Mouse (Mus musculus): Measurements from ENCODE around the gene Tmem198.
A peak's percentile ranks its signal among the peaks of the same experiment; 100 is the strongest.

Tmem198 gene

GRCm38 (mm10) chr1:75478916-75479634 is at the start of gene Tmem198, which contains the start of gene Chpf:
Gene Tmem198, plus strand, starts transcription at chr1:75479532.
Gene Chpf, minus strand, starts transcription at chr1:75479307.
- peak; percentile 98 for DNase-seq (ENCODE audit: low spot score in 2 of 2)

- peak; percentile 75 to 89 for DNase-seq (ENCODE audit: low spot score in 2 of 2)
Observed at GRCm38 (mm10) chr1:75435475-75436328, 43.6 kb upstream of the Tmem198 start, which contains the start of gene Gmppa. Gene Gmppa, plus strand, starts transcription at chr1:75435930.

- DNase-seq (ENCODE audit: low spot score in 2 of 2): no peak
Observed at GRCm38 (mm10) chr1:75438782-75439181, 40.5 kb upstream of the Tmem198 start.

GRCm38 (mm10) chr1:75440661-75441060 is 38.7 kb upstream of the Tmem198 start:
- DNase-seq (ENCODE audit: low spot score in 2 of 2): no peak

GRCm38 (mm10) chr1:75441471-75441996 is 37.8 kb upstream of the Tmem198 start:
- DNase-seq (ENCODE audit: low spot score in 2 of 2): no peak

- DNase-seq (ENCODE audit: low spot score in 2 of 2): no peak
Observed at GRCm38 (mm10) chr1:75442171-75442570, 37.2 kb upstream of the Tmem198 start.

- DNase-seq (ENCODE audit: low spot score in 2 of 2): no peak
Observed at GRCm38 (mm10) chr1:75442811-75443210, 36.5 kb upstream of the Tmem198 start.

GRCm38 (mm10) chr1:75443247-75444024 is 35.9 kb upstream of the Tmem198 start:
- DNase-seq (ENCODE audit: low spot score in 2 of 2): no peak

- DNase-seq (ENCODE audit: low spot score in 2 of 2): no peak
Observed at GRCm38 (mm10) chr1:75444208-75444607, 35.1 kb upstream of the Tmem198 start.

- DNase-seq (ENCODE audit: low spot score in 2 of 2): peak in 1 of 2 experiments; percentile 64
Observed at GRCm38 (mm10) chr1:75445141-75445701, 34.1 kb upstream of the Tmem198 start.

GRCm38 (mm10) chr1:75445751-75446611 is 33.4 kb upstream of the Tmem198 start:
- DNase-seq (ENCODE audit: low spot score in 2 of 2): peak; percentile 72 to 75

GRCm38 (mm10) chr1:75446656-75447055 is 32.7 kb upstream of the Tmem198 start:
- DNase-seq (ENCODE audit: low spot score in 2 of 2): no peak

- DNase-seq (ENCODE audit: low spot score in 2 of 2): no peak
Observed at GRCm38 (mm10) chr1:75447265-75448051, 31.9 kb upstream of the Tmem198 start.

GRCm38 (mm10) chr1:75448052-75448431 is 31.3 kb upstream of the Tmem198 start:
- DNase-seq (ENCODE audit: low spot score in 2 of 2): no peak

GRCm38 (mm10) chr1:75448937-75449336 is 30.4 kb upstream of the Tmem198 start:
- no peak for DNase-seq (ENCODE audit: low spot score in 2 of 2)

- DNase-seq (ENCODE audit: low spot score in 2 of 2): no peak
Observed at GRCm38 (mm10) chr1:75449377-75450135, 29.8 kb upstream of the Tmem198 start.

- DNase-seq (ENCODE audit: low spot score in 2 of 2): no peak
Observed at GRCm38 (mm10) chr1:75450314-75451005, 28.9 kb upstream of the Tmem198 start, which contains the start of gene Asic4. Gene Asic4, plus strand, starts transcription at chr1:75450436.

- no peak for DNase-seq (ENCODE audit: low spot score in 2 of 2)
Observed at GRCm38 (mm10) chr1:75451900-75452299, 27.4 kb upstream of the Tmem198 start.

Data from frontal cortex, postnatal 36 days (tissue).